Mouse (Mus musculus): ENCODE results near the gene Gm10491.
"Not testable (repeated sequence)": the region's sequence is repeated elsewhere in the genome, so short reads cannot be mapped to it uniquely, and the experiment has no call there.

Gm10491 gene

GRCm38 (mm10) chrX:7907735-7908134 lies at the start of gene Gm10491:
TSS of gene Gm10491 (minus strand) at chrX:7907835.
- no peak for DNase-seq (ENCODE audit: low spot score)

DNA sequence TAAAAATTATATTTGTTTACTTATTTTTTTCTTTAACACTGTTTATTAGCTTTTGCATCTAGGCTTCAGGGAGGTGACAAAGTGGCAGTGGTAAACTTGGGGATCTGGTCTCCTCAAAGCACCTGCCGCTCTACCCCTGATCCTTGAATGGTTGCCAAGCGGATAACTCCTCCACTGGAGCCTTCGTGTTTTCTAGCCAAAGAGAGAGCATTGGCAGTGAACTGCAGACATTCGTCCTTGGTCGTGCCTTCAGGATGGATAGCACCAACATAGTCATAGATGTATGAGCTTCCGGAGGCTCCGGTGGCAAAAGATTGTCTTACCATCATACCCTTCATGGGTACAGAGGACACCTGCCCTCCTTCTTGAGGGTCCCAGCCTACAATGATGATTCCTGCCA lies 42.5 kb upstream of the Gm10491 start:
- DNase-seq (ENCODE audit: low spot score): no peak

- DNase-seq (ENCODE audit: low spot score): peak; percentile 94
These were observed 40.4 kb upstream of the Gm10491 start for GRCm38 (mm10) chrX:7947900-7948492.

DNA sequence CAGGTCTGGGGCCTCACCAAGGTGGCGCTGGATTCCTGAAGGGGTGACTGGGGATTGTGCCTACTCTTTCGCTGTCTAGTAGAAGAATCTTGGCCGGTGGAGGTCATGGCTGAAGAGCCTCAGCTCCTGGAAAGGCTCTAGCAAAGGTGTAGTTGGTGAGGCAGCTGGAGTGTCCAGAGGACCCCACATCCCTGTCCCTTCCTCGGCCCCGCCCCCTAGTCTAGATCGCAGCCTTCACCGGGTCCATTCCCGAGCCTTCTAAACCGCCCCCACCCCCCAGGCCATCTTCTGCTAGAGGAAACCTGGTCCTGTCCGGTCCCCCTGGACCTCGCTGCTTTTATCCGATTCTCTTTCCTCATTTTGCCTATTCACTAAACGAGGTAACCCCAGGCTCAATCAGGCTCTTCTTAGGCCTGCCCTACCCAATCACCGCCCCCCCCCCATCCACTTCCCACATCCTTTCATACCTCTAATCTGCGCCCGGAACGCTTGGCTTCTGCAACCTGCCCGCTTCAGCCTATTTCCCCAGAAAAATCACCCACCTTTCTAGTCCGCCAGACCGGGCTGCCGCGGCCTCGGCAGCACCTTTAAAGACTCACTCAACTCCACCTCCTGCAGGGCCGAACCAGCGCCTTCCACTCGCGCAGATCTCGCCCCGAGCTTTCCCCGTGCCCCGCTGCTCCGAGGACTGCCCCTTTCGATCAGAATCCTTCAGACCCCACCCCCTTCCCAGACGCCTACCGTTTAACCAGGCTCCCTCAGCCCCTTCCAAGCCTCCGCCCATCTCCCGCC lies 39.7 kb upstream of the Gm10491 start, which contains the start of gene Hdac6:
Gene Hdac6 (minus strand): TSS at position 782 of the 792 bp plus-strand sequence.
- DNase-seq (ENCODE audit: low spot score): peak; percentile 11

DNA sequence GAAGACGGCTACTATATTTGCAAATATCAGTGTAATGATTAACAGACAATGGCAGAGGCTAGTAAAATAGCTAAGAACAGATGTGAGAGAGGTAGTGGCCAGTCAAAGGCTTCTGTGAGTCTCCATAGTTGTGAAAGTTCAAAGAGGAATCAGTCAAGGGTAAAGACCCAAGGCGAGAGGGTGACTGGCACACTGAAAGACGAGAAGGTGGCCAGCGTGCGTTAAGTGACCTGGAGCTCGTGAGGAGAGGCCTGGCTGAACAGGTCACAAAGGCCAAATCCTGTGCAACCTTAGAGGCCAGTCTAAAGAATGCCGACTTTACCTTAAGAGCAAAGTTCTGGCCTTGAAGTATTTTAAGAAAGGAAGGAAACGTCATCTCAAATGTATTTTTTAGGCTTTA lies 38.0 kb upstream of the Gm10491 start:
- DNase-seq (ENCODE audit: low spot score): no peak

DNA sequence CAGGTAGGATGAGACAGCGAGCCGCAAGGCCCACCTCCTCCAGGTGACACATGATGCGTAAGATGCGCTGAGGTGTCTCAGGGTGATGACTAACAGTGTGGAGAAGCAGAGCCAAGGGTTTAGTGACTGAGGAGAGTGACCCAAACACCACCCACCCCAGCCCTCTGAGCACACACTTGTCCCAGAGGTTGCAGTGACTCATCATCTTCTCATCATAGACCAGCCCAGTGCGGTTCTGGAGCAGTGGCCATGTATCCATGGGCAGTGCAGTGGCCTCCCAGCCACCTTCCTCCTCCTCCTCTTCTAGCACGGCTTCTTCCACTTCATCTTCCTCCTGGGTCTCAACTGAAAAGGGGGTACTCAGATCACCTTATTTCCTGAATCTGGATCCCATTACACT lies 30.0 kb upstream of the Gm10491 start:
- no peak for DNase-seq (ENCODE audit: low spot score)

DNA sequence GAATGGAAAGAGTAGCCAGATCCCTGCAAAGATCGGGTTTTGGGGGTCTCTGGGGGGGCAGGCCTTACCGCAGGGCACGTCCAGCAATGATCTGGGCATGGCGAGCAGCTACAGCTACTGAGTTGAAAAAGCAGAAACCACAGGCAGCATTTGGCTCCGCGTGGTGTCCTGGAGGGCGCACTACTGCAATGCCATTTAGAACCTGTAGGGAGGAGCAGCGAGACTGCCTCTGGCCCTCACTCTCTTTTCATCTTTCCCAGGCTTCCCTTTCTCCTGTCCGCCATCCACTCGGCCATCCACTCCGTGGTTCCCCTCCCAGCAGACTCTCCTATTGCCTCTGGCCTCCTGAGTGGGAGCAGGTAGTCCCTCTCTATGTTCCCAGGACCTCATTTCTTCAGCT lies 29.2 kb upstream of the Gm10491 start:
- DNase-seq (ENCODE audit: low spot score): peak; percentile 11

GRCm38 (mm10) chrX:7928270-7928790 lies 20.7 kb upstream of the Gm10491 start, which contains the start of gene Eras:
TSS of gene Eras (minus strand) at chrX:7928607.
- DNase-seq (ENCODE audit: low spot score): no peak

- DNase-seq (ENCODE audit: low spot score): no peak
These were observed 19.5 kb upstream of the Gm10491 start for GRCm38 (mm10) chrX:7927116-7927515.

GRCm38 (mm10) chrX:7926266-7926665 lies 18.6 kb upstream of the Gm10491 start:
- no peak for DNase-seq (ENCODE audit: low spot score)

- DNase-seq (ENCODE audit: low spot score): peak; percentile 33
These were observed 14.4 kb upstream of the Gm10491 start for GRCm38 (mm10) chrX:7922032-7922431.

DNA sequence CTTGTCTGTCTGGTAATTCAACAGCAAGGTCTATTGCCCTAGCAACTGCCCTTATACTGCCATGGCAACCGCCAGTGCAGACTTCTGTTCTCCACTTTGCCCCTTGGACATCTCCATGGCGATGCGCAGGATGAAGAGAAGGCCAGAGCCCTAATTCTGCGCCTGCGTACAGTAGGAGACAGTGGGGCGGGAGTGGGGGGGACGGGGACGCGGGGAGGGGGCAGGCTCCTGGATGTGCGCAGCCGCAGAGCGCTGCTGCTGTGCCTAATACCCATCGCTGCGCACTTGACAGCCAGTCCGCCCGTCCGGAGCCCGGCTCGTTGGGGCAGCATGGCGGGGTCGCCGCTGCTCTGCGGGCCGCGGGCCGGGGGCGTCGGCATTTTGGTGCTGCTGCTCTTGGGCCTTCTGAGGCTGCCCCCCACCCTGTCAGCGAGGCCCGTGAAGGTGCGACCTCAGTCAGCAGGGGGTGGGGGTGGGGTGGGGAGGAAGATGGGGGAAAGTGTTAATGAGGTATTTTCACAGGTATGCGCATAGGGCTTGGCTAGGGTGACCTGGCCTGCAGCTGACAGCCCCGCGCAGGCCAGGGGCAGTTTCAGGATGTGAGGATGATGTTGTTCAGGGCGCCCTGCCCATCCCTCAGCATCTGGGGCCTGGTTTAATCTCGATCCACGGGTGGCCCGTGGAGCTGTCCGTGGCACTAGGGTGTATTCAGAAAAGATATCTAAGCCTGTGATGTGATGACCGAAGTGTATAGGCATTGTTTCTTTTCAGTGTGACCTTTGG lies 12.2 kb upstream of the Gm10491 start, which contains the start of gene Pcsk1n:
Gene Pcsk1n (plus strand): TSS at position 222 of the 783 bp plus-strand sequence.
- peak; percentile 56 for DNase-seq (ENCODE audit: low spot score)

DNA sequence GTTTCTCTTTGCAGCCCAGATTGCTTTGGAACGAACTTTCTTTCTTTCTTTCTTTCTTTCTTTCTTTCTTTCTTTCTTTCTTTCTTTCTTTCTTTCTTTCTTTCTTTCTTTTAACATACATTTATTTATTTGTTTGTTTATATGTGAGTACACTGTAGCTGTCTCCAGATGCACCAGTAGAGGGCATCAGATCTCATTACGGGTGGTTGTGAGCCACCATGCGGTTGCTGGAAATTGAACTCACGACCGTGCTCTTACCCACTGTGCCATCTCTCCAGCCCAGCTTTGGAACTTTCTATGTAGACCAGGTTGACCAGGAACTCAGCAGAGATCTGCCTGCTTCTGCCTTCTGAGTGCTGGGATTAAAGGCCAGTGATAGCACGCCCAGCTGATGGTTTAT lies 10.3 kb upstream of the Gm10491 start:
- not testable (repeated sequence) for DNase-seq (ENCODE audit: low spot score)

GRCm38 (mm10) chrX:7915669-7916068 lies 8.0 kb upstream of the Gm10491 start:
- not testable (repeated sequence) for DNase-seq (ENCODE audit: low spot score)

- DNase-seq (ENCODE audit: low spot score): no peak
These were observed 2.8 kb upstream of the Gm10491 start for GRCm38 (mm10) chrX:7910473-7910872.

- DNase-seq (ENCODE audit: low spot score): not testable (repeated sequence)
These were observed 1.6 kb upstream of the Gm10491 start, which contains the start of gene Gm10490 for GRCm38 (mm10) chrX:7909242-7909641. TSS of gene Gm10490 (plus strand) at chrX:7909542.

GRCm38 (mm10) chrX:7904441-7904840 lies 3.2 kb downstream of the Gm10491 start:
- no peak for DNase-seq (ENCODE audit: low spot score)

DNA sequence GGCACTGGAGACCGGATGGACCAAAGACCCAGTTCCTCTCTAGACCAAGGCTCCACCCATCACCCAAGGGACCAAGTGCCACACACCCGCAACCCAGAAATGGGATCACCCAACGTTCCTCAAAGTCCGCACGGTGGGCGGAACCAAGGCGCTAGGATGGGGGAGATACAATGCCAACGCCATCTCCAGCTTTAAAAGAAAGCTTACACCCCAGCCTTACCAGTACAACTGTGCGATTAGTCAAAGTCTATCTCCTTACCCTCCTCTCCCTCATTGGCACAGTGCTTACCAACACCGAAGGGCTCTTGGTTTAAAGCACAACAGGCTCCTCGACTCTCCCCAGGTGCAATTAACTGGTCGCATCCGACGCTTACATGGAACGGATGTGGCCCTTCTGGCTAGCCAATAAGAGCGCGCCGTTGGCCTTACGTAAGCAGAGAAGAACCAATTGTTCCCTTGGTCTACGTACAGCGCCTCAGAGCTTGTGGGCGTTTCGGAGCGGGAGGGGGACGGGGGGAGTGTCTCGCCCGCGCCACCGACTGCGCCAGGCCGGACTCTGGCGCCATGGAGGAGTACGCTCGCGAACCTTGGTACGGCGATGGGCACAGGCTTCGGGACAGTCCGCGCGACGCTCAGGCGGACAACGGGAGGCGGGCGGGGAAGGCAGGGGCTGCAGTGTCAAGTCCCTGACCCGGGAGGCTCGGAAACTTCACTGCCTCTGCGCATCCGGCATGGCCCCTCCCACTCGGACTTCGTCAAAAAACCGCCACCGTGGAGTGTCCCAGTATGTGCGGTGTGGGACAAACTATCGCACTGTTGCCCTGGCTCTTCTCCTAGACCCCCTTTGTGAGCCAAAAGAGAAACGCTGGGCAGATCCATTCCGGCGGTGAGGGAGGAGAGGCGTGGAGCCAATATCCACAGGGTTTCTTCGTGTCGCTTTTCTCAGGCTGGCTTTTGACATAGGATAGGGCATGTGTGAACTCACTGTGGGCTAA lies 8.5 kb downstream of the Gm10491 start, which contains the start of the genes Pqbp1 and Timm17b:
Gene Pqbp1 (minus strand): TSS at position 390 of the 995 bp plus-strand sequence.
Gene Timm17b (plus strand): TSS at position 478 of the 995 bp plus-strand sequence.
- peak; percentile 96 for DNase-seq (ENCODE audit: low spot score)

- no peak for DNase-seq (ENCODE audit: low spot score)
These were observed 9.4 kb downstream of the Gm10491 start for GRCm38 (mm10) chrX:7898211-7898610.

- DNase-seq (ENCODE audit: low spot score): peak; percentile 89
These were observed 23.6 kb downstream of the Gm10491 start, which contains the start of gene Slc35a2 for GRCm38 (mm10) chrX:7883841-7884567. TSS of gene Slc35a2 (plus strand) at chrX:7884028.
